Mouse (Mus musculus): ENCODE results near the gene Ccdc78.

Ccdc78 gene

GRCm38 (mm10) chr17:25833961-25834594, 47.7 kb downstream of the Ccdc78 start:
- DNase-seq (ENCODE audit: low spot score), result peak; percentile 27

DNA sequence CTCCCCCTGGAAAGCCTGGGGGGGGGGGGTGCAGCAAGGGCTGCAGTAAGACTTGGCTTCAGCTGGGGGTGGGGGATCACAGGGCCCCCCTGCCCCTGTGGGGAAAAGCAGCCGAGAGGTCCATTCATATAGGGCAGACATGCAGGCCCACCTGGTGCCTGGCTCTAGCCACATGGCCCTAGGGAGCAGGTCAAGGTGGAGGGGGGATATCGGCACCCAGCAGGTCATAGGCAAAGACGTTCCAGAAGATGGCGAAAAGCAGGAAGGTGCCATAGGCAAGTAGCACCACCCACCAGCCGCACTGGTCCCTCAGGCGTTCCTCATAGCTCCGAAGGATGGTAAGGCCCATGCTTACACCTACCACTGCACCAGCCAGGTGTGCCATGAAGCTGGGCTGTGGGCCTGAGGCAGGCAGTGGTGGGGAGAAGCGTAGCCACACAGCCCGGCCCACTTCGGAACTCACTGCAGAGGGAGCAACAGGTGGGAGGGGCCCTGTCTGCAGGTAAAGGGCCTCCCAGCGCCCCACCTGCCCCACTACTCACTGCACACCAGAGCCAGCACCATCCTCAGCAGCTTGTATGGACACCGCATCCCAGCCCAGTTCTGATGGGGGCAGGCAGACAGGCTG, 48.3 kb downstream of the Ccdc78 start:
- no peak for DNase-seq (ENCODE audit: low spot score)

GRCm38 (mm10) chr17:25835301-25835700, 48.9 kb downstream of the Ccdc78 start:
- no peak for DNase-seq (ENCODE audit: low spot score)

GRCm38 (mm10) chr17:25835816-25836215, 49.4 kb downstream of the Ccdc78 start:
- no peak for DNase-seq (ENCODE audit: low spot score)

DNA sequence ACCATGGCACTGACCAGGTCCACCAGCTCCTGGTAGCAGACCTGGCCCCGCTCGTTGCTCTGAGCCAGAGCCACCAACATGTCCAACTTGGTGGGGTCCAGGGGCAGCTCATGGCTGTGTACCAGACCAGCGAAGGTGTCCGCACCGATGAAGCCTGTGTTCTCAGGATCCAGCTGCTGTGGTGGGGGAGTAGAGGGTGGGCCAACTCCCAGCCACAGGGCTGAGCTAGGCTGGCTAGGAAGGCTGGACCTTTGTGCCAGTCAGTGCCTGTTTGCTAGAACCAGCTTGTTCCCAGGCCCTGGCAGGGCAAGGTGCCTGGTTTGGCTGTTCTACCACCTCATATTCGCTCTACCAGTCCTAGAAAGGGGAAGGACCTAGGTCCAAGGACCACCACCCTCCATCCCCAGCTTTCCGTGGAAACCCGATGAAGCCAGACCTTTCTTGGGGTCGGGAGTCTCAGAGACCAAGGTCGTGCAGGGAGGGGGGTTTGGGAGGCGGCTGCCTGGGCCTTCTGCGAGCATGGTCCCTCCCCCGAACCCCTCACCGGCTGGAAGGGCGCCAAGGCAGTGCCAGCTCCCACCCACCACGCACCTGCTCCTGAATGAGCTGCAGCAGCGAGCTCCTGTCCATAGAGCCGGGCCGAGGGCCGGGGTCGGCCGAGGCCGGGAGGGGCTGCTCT, 50.2 kb downstream of the Ccdc78 start:
- DNase-seq (ENCODE audit: low spot score), result no peak

- peak; percentile 43 for DNase-seq (ENCODE audit: low spot score)
Observed at GRCm38 (mm10) chr17:25837076-25837410, 50.7 kb downstream of the Ccdc78 start, which contains the start of gene Rhbdl1. TSS of gene Rhbdl1 (minus strand) at chr17:25837295.

DNA sequence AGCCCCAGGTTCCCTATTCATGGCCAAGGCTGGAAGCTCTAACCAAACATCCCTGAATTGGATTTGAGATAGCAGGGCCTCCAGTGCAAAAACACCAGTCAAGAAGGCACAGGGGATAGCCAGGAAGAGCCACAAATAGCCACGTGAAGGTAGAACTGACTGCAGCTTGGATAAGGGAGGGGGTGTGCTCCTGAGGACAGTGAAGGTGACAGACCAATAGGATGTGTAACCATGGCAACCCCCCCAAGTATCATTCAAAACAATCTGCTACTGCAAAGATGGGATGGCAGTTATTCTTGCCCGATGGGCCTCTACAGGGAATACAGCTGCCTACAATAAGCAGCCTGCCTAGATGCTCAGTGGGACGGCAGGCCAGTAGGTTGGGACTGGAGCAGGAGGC, 51.2 kb downstream of the Ccdc78 start:
- no peak for DNase-seq (ENCODE audit: low spot score)

GRCm38 (mm10) chr17:25838904-25839303, 52.5 kb downstream of the Ccdc78 start:
- DNase-seq (ENCODE audit: low spot score), result no peak

GRCm38 (mm10) chr17:25839455-25840235, 53.3 kb downstream of the Ccdc78 start:
- DNase-seq (ENCODE audit: low spot score), result no peak
